Mouse (Mus musculus) adrenal gland, postnatal 14 days (tissue): ENCODE measurements around the gene Rgsl1. TPM values are rescaled to one million over a fixed set of nuclear protein-coding genes. Genes with fewer than 3 reads are reported as not detected.

ENCODE experiments used
- DNase-seq: peaks from one replicate; pipeline ENCODE4 v3.0.0; 2021; ENCODE audit warnings: mixed read lengths
- total RNA-seq: library from RNA; stranded (reverse); gene quantifications from 2 replicates; pipeline ENCODE4 v1.2.3, GENCODE M21; 2021

The Rgsl1 gene
- total RNA-seq, 1 experiment from 2014 or later, result 0.30 TPM

DNA sequence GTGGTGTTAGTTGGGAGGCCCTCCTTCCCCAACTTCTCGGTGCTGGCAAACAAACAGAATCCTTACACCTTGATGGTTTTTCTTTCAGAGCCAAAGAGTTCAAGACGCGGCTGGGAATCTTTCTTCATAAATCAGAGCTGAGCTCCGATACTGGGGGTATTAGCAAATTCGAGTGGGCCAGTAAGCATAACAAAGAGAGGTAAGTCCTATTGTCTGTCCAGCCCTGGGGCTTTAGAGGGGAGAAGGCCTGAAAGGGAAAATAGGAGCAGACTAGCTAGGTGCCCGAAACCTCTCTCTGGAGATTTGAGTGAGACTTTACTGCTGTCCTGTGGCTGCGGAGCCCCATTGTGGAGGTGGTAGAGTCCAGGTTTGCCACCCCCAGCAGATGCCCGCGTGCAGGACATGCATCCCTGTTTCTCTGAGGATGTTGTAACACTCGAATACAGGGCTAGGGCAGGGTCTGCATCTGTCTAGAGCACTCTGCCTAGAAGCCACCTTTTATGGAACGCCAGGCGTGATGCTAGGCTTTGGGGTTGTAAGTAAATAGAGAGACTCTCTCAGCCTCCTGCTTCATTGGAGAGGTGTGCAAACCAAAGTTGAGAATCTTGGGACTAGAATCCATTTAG, 103.1 kb downstream of the Rgsl1 start:
- DNase-seq, result no peak

GRCm38 (mm10) chr1:153740145-153740544, 103.8 kb downstream of the Rgsl1 start, which contains the start of gene Rgs16:
Gene Rgs16 (plus strand): TSS chr1:153740349.
- DNase-seq, result peak; percentile 92

- no peak for DNase-seq
Observed at GRCm38 (mm10) chr1:153739437-153740015, 104.4 kb downstream of the Rgsl1 start.

DNA sequence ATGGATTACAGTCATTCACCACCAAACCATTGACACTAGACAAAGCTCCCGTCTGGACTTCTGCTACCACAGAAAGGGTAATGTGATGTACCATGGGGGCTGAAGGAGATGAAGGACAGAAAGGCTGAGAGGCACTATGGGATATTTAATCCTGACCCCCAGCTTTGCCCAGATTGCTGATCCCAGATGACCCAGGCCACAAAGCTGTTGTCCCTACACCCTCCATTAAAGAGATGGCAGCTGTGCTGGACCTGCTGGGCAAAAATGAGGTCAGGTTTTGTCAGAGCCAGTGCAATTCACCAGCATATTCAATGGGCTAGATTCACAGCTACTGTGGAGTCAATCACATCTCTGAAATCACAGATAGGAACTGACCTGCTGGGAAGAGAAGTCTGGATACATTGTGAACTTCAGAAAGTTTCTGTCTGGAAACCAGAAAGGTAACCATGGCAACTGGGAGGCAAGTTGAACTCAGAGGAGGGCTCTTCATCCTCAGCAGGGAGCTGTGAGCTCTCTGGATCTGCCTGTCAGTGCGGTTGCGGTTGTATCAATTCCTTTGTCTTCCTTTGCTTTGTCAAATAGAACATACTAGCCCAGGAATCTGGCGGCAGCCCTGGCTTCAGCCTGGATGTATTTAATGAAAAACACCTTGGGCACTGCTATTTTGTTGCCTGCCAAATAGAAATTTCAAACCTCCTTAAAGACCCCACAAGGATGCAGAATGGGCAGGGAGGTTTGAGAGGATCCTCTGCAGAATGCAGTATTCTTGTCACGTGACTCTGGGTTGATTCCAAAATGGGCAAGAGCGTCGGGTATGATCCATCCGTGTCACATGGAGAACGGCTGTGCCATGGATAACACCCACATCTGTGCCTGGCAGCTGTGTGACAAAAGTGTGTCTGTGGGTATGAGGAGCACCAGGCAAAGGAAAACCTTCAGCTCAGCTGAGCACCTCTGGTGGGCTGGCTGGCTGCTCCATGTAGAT, 106.5 kb downstream of the Rgsl1 start:
- no peak for DNase-seq

GRCm38 (mm10) chr1:153736096-153736495, 107.8 kb downstream of the Rgsl1 start:
- no peak for DNase-seq

- peak; percentile 2 for DNase-seq
Observed at GRCm38 (mm10) chr1:153734866-153735265, 109.1 kb downstream of the Rgsl1 start.

- DNase-seq, result peak; percentile 6
Observed at GRCm38 (mm10) chr1:153733181-153733580, 110.8 kb downstream of the Rgsl1 start.

DNA sequence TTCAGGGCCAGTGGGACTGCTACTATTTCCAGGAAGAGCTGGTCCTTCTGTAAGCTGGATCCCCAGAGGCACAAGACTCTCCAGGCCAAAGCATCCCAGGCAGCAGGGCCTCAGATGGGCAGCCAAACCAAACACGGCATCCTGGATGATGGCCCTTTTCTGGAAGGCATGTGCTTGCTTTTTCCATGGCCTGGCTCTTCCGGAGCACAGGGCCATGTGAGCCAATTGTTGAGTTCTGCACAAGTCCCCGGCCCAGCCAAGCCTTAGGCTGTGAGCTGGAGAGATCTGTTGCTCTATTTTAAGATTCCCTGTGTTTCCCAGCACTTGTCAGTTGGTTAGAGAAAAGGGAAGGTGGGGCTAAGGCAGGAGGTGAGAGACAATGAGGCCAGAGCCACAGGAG, 113.3 kb downstream of the Rgsl1 start:
- peak; percentile 50 for DNase-seq

DNA sequence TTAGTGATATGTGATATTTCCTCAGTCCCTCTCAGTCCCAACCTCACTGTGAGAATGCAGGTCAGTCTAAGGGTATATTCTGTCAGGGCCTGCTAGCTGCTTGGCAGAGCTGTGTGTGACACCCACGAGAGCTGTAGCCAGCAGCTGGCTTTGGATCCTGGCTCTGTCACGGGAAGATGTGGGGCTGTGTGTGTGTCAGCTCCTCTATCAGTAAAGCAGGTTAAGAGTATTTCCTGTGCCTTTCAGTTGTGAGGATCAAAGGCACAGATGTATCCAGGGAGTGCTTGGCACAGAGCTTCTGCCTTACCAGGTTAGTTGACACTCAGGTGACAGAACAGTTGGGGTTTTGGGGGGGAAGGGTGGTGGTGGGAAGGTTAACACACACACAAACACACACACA, 114.1 kb downstream of the Rgsl1 start:
- peak; percentile 4 for DNase-seq

Other genes starting within 250 kb of the Rgsl1 start
- gene Rgs8, start 191.1 kb downstream of the Rgsl1 start, total RNA-seq, result 0.07 and 0.41 TPM in 2 replicates
- gene Rgs16, start 103.8 kb downstream of the Rgsl1 start, total RNA-seq, result 2.9 TPM in 2 replicates
- 10.0 and 13.1 TPM in 2 replicates for gene Rnasel, start 94.7 kb downstream of the Rgsl1 start, total RNA-seq
- gene Teddm1b, start 30.2 kb upstream of the Rgsl1 start, total RNA-seq, result not detected in 2 replicates
- not detected in 2 replicates for gene Teddm1a, start 47.6 kb upstream of the Rgsl1 start, total RNA-seq
- 950 and 1,478 TPM in 2 replicates for gene Glul, start 55.8 kb upstream of the Rgsl1 start, total RNA-seq
- gene Teddm2, start 56.1 kb upstream of the Rgsl1 start, total RNA-seq, result 0.26 and 0.53 TPM in 2 replicates